Mouse (Mus musculus): ENCODE results near the gene Luc7l2. TPM values are rescaled to one million over a fixed set of nuclear protein-coding genes. Genes with fewer than 3 reads are reported as not detected.

Gene Luc7l2
- polyA plus RNA-seq, 1 experiment from 2014 or later, result 57.0 TPM

Small RNAs within 50 kb of the gene (microRNA-seq; reads per million reads assigned to microRNA genes)
- not detected for gene Mir7670

Other genes starting within 250 kb of the Luc7l2 start
- 2.5 and 2.7 TPM in 2 replicates for gene Zc3hav1, start 196.7 kb upstream of the Luc7l2 start, polyA plus RNA-seq (2016; fragmentation: Nextera tagmentation; extraction: Ambion mirVana)
- 12.7 and 12.9 TPM in 2 replicates for gene Ttc26, start 169.9 kb upstream of the Luc7l2 start, polyA plus RNA-seq (2016; fragmentation: Nextera tagmentation; extraction: Ambion mirVana)
- 17.1 and 21.4 TPM in 2 replicates for gene Ubn2, start 117.4 kb upstream of the Luc7l2 start, polyA plus RNA-seq (2016; fragmentation: Nextera tagmentation; extraction: Ambion mirVana)
- gene Fmc1, start 17.8 kb upstream of the Luc7l2 start, polyA plus RNA-seq (2016; fragmentation: Nextera tagmentation; extraction: Ambion mirVana), result 94.9 and 102 TPM in 2 replicates
- 0.34 and 0.61 TPM in 2 replicates for gene Klrg2, start 85.9 kb downstream of the Luc7l2 start, polyA plus RNA-seq (2016; fragmentation: Nextera tagmentation; extraction: Ambion mirVana)
- gene Clec2l, start 111.7 kb downstream of the Luc7l2 start, polyA plus RNA-seq (2016; fragmentation: Nextera tagmentation; extraction: Ambion mirVana), result 2.8 and 5.2 TPM in 2 replicates

Data from embryonic facial prominence, embryonic 12.5 days (tissue).